Mouse (Mus musculus) forebrain, embryonic 15.5 days (tissue): ENCODE measurements at regions not wholly inside any gene's neighbourhood (a gene's known extent, or its start where the extent isn't known, plus 50 kb on each side); places are given as distances from the start of the nearest gene placed in this dataset.
"Not testable (repeated sequence)": the region's sequence is repeated elsewhere in the genome, so short reads cannot be mapped to it uniquely, and the experiment has no call there.

Experiments
- ATAC-seq: fragments of 200-750 bp; cut with Nextera tagmentation; replicated peaks from 2 replicates; pipeline ENCODE4 v1.8.0; 2017; ENCODE audit warnings: mild to moderate bottlenecking, moderate TSS enrichment, moderate library complexity
- H3K27ac ChIP-seq: fragments of 300-500 bp; sonication (generic); replicated peaks from 2 replicates; pipeline ENCODE4 v1.5.1; 2015; ENCODE audit warnings: mild to moderate bottlenecking, inconsistent platforms
- H3K27me3 ChIP-seq: fragments of 300-500 bp; sonication (generic); 2 replicates; pipeline ENCODE4 v1.6.1; 2015; ENCODE audit warnings: inconsistent platforms
- H3K36me3 ChIP-seq: fragments of 300-500 bp; sonication (generic); 2 replicates; pipeline ENCODE4 v1.6.1; 2015; ENCODE audit warnings: mild to moderate bottlenecking, inconsistent platforms
- H3K4me1 ChIP-seq: fragments of 300-500 bp; sonication (generic); 2 replicates; pipeline ENCODE4 v1.6.1; 2015; ENCODE audit warnings: inconsistent platforms
- H3K4me2 ChIP-seq: fragments of 300-500 bp; sonication (generic); replicated peaks from 2 replicates; pipeline ENCODE4 v1.6.1; 2015; ENCODE audit warnings: mild to moderate bottlenecking, inconsistent platforms
- H3K4me3 ChIP-seq: fragments of 300-500 bp; sonication (generic); 2 replicates; pipeline ENCODE4 v1.5.1; 2015; ENCODE audit warnings: mild to moderate bottlenecking, inconsistent platforms
- H3K9ac ChIP-seq: fragments of 300-500 bp; sonication (generic); replicated peaks from 2 replicates; pipeline ENCODE4 v1.6.1; 2015; ENCODE audit warnings: mild to moderate bottlenecking, inconsistent platforms
- H3K9me3 ChIP-seq: fragments of 300-500 bp; sonication (generic); 2 replicates; pipeline ENCODE4 v1.6.1; 2016; ENCODE audit warnings: inconsistent platforms
- WGBS: fragments of 180-500 bp; shearing (Covaris S2); methylation state at CpG from one replicate; pipeline ENCODE4 v1.1.7; 2015; ENCODE audit warnings: mixed read lengths; 5-methylcytosine and 5-hydroxymethylcytosine counted together

DNA sequence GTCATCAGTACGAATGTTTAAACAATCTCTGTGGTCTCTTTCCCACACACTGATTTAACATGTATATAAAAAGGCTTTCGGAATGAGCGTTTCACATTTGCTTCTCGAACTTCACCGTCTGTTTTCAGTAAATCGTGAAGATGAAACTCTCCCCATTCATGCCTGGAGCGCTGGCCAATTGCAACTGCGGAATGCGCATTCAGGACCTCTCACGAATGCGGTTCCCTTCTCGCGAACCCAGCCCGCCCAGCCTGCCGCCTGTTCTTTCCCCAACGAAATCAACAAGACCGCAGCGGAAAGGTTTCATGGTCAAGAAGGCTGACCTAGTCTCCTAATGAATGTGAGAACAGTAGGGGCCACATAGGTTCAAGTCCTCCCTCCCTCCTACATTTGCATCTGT is 204.4 kb downstream of the Msrb3 start:
- Histone ChIP-seq H3K9me3 (no peaks in the 10 kb centered on the region), H3K27me3 (peaks cover 9% of the 10 kb centered on the region; the same call in 1 of the 2 replicates), H3K9ac (no peak overlapping the region), H3K27ac (no peak overlapping the region), H3K4me1 (peaks cover 5% of the 10 kb centered on the region; the same call in 1 of the 2 replicates), H3K4me2 (no peak overlapping the region), H3K36me3 (no peaks in the 10 kb centered on the region), H3K4me3 (no peak overlapping the region)
- no peak for ATAC-seq
- WGBS = 24% methylated on average over 18 of the region's 18 CpGs

DNA sequence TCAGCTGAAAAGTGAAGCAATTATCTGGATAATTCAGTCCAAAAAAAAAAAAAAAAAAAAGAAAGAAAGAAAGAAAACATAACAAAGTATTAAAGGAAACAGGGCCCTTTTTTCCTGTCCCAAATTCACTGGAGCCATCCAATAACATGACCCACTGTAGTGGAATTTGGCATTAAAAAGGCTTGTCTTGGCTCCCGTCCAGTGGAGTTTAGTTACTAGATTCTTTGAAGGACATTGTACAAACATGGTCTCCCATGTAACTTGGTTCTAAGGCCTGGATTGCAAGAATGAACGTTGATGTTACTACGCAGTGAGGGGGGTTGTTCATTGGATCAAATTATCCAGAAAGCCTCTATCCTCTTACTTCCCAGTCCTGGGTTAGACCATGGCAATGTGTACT is 207.4 kb downstream of the Msrb3 start:
- Histone ChIP-seq H3K27ac (no peak overlapping the region), H3K27me3 (peaks cover 9% of the 10 kb centered on the region; the same call in 1 of the 2 replicates), H3K9me3 (no peaks in the 10 kb centered on the region), H3K4me2 (no peak overlapping the region), H3K36me3 (no peaks in the 10 kb centered on the region), H3K9ac (no peak overlapping the region), H3K4me1 (no peaks in the 10 kb centered on the region), H3K4me3 (no peak overlapping the region)
- ATAC-seq = no peak
- WGBS = 33% methylated on average over 3 of the region's 3 CpGs

DNA sequence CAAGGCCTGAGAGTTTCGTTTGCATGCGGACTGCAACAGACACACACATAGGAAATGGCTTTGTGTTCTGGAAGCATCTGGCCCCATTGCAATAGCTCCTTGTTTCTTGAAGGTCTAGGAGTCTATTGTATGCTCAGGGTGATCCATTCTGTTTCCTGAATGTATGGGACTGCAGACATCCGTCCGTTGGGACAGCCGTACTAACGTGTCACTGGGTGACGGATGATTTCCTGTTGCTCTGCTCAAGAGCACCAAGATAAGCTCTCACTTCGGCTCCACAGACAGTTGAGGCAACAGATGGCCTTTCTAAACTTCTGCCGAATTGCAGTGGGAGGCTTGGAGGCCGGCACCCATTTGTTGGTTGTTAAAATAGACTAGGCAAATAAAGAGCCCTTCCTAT is 209.9 kb upstream of the Hmga2 start:
- WGBS = 89% methylated on average over 10 of the region's 10 CpGs
- Histone ChIP-seq H3K4me3 (no peak overlapping the region), H3K27me3 (no peaks in the 10 kb centered on the region), H3K9me3 (no peaks in the 10 kb centered on the region), H3K9ac (no peak overlapping the region), H3K27ac (no peak overlapping the region), H3K36me3 (no peaks in the 10 kb centered on the region), H3K4me1 (no peaks in the 10 kb centered on the region), H3K4me2 (no peak overlapping the region)
- no peak for ATAC-seq

GRCm38 (mm10) chr10:120682021-120682420 is 205.8 kb upstream of the Hmga2 start:
- Histone ChIP-seq H3K27ac (no peak overlapping the region), H3K4me1 (no peaks in the 10 kb centered on the region), H3K36me3 (no peaks in the 10 kb centered on the region), H3K9me3 (no peaks in the 10 kb centered on the region), H3K27me3 (no peaks in the 10 kb centered on the region), H3K4me3 (no peak overlapping the region), H3K9ac (no peak overlapping the region), H3K4me2 (no peak overlapping the region)
- ATAC-seq = no peak
- 89% methylated on average over 10 of the region's 10 CpGs for WGBS

GRCm38 (mm10) chr10:120679982-120680381 is 203.7 kb upstream of the Hmga2 start:
- Histone ChIP-seq H3K4me1 (no peaks in the 10 kb centered on the region), H3K4me2 (no peak overlapping the region), H3K4me3 (no peak overlapping the region), H3K27me3 (no peaks in the 10 kb centered on the region), H3K27ac (no peak overlapping the region), H3K36me3 (no peaks in the 10 kb centered on the region), H3K9ac (no peak overlapping the region), H3K9me3 (no peaks in the 10 kb centered on the region)
- ATAC-seq = no peak
- WGBS = 73% methylated on average over 6 of the region's 6 CpGs

DNA sequence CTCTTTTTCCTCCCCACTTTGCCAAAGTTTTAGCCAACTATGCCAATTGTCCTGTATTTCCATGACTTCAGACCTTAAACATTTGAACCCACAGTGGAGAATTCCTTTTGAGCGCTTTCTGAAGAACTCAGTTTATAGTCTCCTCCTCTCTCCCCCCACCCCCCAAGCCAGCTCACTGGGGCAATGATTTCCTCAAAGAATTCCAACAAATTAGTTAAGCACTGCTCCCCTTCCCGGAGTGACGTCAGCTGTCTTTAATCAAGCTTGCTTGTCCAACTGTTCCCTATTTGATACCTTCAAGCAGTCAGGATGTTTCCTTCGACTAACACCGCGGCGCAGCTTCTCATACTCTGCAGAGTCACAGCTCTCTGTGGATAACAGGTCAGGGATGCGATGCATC is 202.0 kb upstream of the Hmga2 start:
- H3K27ac ChIP-seq = no peak overlapping the region
- no peak overlapping the region for H3K4me2 ChIP-seq
- WGBS = 82% methylated on average over 8 of the region's 8 CpGs
- H3K9me3 ChIP-seq = no peaks in the 10 kb centered on the region
- H3K9ac ChIP-seq = no peak overlapping the region
- H3K36me3 ChIP-seq = no peaks in the 10 kb centered on the region
- ATAC-seq = no peak
- H3K4me3 ChIP-seq = no peak overlapping the region
- H3K27me3 ChIP-seq = no peaks in the 10 kb centered on the region
- no peaks in the 10 kb centered on the region for H3K4me1 ChIP-seq

DNA sequence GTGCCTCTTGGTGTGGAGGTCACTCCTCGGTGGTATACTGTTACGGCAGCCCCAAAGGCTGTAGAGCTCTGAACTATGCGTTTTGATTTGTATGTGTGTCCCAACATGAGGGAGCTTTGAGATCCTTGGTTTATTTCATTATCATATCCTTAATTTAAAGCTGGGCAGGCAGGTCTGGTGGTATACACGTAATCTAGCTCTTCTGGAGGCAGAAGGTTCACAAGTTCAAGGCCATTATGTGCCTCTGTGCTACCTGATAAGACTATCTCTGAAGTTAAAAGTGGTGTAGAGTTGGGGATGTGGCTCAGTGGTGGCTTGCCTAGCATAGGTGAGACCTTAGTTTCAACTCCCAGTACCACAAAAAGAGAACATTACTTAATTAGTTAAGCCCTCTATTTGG is 199.1 kb upstream of the Hmga2 start:
- WGBS = 88% methylated on average over 4 of the region's 4 CpGs

DNA sequence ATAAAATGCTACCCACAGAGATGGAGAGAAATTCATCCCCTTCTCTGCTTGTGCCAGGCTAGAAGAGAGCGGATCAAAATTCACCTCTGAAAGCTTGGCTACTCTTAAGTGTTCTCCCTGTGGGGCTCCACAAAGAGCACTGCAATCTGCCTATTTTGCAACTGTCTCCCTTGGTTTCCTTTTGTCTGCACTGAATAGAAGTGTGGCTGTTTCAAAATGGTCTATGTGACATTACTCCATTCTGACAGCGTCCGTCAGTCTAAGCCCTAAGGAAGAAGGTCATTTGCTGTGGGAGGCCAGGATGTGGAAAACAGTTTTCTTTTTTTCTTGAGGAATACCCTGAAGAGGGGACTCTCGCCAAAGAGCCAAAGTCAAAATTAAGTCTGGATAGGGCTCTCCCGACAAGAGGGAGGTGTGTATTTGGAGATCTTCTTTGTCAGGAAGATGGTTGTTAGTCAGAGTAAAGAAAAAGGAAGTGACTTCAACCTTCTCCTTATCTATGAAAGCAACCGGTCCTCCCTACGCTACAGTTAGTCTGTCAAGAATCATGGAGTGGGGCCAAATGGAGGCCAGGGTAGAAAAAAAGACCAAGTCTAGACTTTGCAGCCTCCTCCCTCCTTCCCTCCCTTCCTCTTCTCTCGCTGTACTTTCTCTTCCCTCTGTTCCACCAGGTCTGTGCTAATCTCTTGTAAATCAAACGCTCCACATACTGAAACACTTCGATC is 198.2 kb upstream of the Hmga2 start:
- Histone ChIP-seq H3K27ac (no peak overlapping the region), H3K4me1 (no peaks in the 10 kb centered on the region), H3K36me3 (no peaks in the 10 kb centered on the region), H3K9ac (no peak overlapping the region), H3K9me3 (no peaks in the 10 kb centered on the region), H3K4me3 (no peak overlapping the region), H3K27me3 (no peaks in the 10 kb centered on the region), H3K4me2 (no peak overlapping the region)
- ATAC-seq = no peak
- 58% methylated on average over 10 of the region's 10 CpGs for WGBS

More for the DNA sequence above, 199.1 kb upstream of the Hmga2 start:
- Histone ChIP-seq H3K4me3 (no peak overlapping the region), H3K27ac (no peak overlapping the region), H3K4me2 (no peak overlapping the region), H3K9me3 (no peaks in the 10 kb centered on the region), H3K4me1 (no peaks in the 10 kb centered on the region), H3K9ac (no peak overlapping the region), H3K36me3 (no peaks in the 10 kb centered on the region), H3K27me3 (no peaks in the 10 kb centered on the region)
- no peak for ATAC-seq

DNA sequence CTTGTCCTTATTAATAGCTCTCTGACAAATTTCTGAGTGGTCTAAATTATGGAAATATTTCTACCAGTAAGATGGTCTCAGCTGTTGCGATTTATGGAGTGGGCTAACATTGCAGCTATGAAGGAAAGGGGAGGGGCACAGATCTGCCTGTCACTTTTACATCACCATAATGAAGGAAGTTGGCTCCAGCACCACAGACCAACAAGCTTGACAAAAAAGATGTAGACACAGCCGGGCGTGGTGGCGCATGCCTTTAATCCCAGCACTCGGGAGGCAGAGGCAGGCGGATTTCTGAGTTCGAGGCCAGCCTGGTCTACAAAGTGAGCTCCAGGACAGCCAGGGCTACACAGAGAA is 191.4 kb upstream of the Hmga2 start:
- not testable (repeated sequence) for H3K36me3 ChIP-seq, H3K27me3 ChIP-seq, H3K9me3 ChIP-seq, H3K4me2 ChIP-seq, H3K9ac ChIP-seq, H3K4me3 ChIP-seq, H3K4me1 ChIP-seq
- ATAC-seq = peak; percentile 58; the same call in 1 of the 2 replicates
- H3K27ac ChIP-seq = peak overlapping the region; percentile 56; the same call in 1 of the 2 replicates
- 79% methylated on average over 7 of the region's 7 CpGs for WGBS

- H3K4me2 ChIP-seq = no peak overlapping the region
- H3K27ac ChIP-seq = peak overlapping the region; percentile 56; the same call in 1 of the 2 replicates
- no peak overlapping the region for H3K4me3 ChIP-seq
- no peaks in the 10 kb centered on the region for H3K9me3 ChIP-seq
- no peak overlapping the region for H3K9ac ChIP-seq
- 0 out of 2 replicates have a peak, but pooled peaks cover 4% of the 10 kb centered on the region for H3K4me1 ChIP-seq
- H3K27me3 ChIP-seq = no peaks in the 10 kb centered on the region
- peak; percentile 86 for ATAC-seq
- no peaks in the 10 kb centered on the region for H3K36me3 ChIP-seq
- 32% methylated on average over 12 of the region's 12 CpGs for WGBS
Observed at GRCm38 (mm10) chr10:120666985-120667677, 190.9 kb upstream of the Hmga2 start.

DNA sequence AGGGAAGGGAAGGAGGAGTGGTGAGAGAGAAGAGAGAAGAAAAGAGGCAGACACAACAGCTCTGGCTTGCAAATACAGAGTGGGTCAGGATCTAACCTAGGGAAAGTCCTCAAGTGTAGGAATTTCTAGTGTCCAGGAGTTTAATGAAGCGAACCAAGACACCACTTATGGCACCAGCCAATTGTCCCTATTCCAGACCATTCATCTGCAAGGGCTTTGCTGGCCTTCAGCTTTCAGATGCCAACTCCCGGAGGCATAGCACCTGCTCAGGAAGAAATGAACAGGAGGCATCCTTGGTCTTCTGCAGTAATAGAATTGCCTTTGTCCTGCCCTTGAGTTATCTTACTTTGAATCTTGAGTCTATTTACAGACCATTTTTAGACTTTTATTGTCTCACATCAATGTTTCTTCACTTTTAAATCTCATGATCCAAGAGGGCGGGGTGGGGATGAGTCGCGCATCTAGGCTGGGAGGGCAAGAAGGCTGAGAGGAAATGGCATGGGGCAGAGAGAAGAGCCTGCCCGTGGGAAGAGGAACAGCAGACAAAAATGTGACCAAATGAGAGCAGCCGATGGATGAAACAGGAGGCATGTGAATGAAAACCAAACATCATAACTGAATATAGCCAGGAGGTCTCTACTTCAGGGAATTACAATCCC is 190.1 kb upstream of the Hmga2 start:
- no peaks in the 10 kb centered on the region for H3K9me3 ChIP-seq
- H3K4me1 ChIP-seq = 0 out of 2 replicates have a peak, but pooled peaks cover 4% of the 10 kb centered on the region
- no peak overlapping the region for H3K4me2 ChIP-seq
- H3K9ac ChIP-seq = no peak overlapping the region
- no peak for ATAC-seq
- H3K4me3 ChIP-seq = no peak overlapping the region
- no peak overlapping the region for H3K27ac ChIP-seq
- no peaks in the 10 kb centered on the region for H3K36me3 ChIP-seq
- H3K27me3 ChIP-seq = no peaks in the 10 kb centered on the region
- 87% methylated on average over 7 of the region's 7 CpGs for WGBS

DNA sequence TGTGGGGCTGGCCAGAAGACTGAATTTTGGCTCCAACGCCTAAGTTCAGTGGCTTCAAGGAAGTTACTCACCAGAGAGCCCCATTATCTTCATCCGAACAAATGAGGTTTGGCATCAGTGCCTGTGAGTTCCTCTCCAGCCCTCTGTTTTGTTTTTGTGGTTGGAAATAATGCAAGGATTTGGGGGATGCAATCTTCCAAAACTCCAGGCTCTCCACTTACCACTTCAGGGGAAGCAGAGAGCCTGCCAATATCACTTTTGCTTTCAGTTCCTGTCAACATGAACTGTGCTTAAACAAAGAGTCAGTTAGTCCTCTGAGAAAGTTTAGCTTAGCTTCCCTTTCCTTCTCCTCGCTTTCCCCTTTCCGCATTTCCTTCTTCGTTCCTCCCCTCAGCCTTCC is 189.4 kb upstream of the Hmga2 start:
- H3K4me2 ChIP-seq = no peak overlapping the region
- H3K9me3 ChIP-seq = no peaks in the 10 kb centered on the region
- H3K36me3 ChIP-seq = no peaks in the 10 kb centered on the region
- ATAC-seq = no peak
- no peak overlapping the region for H3K4me3 ChIP-seq
- H3K27ac ChIP-seq = no peak overlapping the region
- no peaks in the 10 kb centered on the region for H3K27me3 ChIP-seq
- WGBS = 69% methylated on average over 5 of the region's 5 CpGs
- H3K9ac ChIP-seq = no peak overlapping the region
- H3K4me1 ChIP-seq = 0 out of 2 replicates have a peak, but pooled peaks cover 4% of the 10 kb centered on the region
